Mouse (Mus musculus): ENCODE measurements at regions not wholly inside any gene's neighbourhood (a gene's known extent, or its start where the extent isn't known, plus 50 kb on each side); places are given as distances from the start of the nearest gene placed in this dataset.
A peak's percentile ranks its signal among the peaks of the same experiment; 100 is the strongest.

DNA sequence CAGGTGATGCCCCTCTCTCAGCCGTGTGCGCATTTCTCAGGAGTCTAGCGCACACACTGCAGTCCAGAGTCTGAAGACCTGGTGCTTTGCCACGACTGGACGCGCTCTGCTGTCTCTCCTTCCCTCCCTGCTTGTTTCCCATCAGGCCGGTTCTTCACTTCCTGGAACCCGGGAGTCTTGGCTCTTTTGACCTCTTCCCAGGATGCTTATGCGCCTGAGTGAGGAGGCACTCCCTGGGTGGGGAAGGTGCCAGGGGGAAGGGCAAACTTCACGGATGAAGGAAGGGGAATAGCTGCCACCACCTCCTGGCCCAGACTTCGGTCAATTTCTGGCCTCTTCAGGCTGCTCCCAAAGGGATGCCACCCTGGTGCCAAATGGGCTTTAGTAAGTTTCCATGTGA is 86.4 kb upstream of the Max start:
- no peak overlapping the region for H3K4me3 ChIP-seq (replicated peaks; ENCODE audit: low read depth, low read length)
- ATAC-seq (ENCODE audit: low FRiP score, low TSS enrichment), result no peak
- 44% methylated on average over 11 of the region's 11 CpGs for WGBS
- no peaks in the 10 kb centered on the region for H3K27me3 ChIP-seq (ENCODE audit: control insufficient read depth, insufficient read depth, low read length)
- no peak for DNase-seq
- no peak overlapping the region for H3K27ac ChIP-seq (replicated peaks; ENCODE audit: low read depth, low read length)
- no peaks in the 10 kb centered on the region for H3K9me3 ChIP-seq (ENCODE audit: control insufficient read depth, low read length)
- H3K4me2 ChIP-seq (ENCODE audit: low read length), result no peak overlapping the region
- no peaks in the 10 kb centered on the region for H3K4me1 ChIP-seq (ENCODE audit: control insufficient read depth, insufficient read depth, low read length)
- H3K36me3 ChIP-seq (ENCODE audit: control insufficient read depth, insufficient read depth, low read length), result no peaks in the 10 kb centered on the region
- H3K9ac ChIP-seq (replicated peaks; ENCODE audit: low read length), result no peak overlapping the region

DNA sequence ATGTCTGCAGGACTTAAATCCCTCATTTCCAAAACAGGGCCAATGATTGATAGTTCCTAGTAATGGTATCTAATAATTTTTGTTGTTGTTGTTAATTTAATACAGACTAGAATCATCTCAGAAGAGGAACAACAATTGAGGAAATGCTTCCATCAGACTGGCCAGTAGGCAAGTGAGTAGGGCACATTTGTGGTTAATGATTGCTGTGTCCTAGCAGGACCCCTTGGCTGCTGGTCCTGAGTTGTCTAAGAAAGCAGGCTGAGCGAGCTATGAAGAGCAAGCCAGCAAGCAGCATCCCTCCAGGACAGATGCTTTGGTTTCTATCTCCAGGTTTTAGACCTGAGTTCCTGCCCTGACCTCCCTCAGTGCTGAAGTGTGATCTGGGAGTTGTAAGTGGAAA is 85.3 kb upstream of the Max start:
- no peaks in the 10 kb centered on the region for H3K4me1 ChIP-seq (ENCODE audit: control insufficient read depth, insufficient read depth, low read length)
- WGBS, result 75% methylated on average over 1 of the region's 1 CpGs
- H3K9ac ChIP-seq (replicated peaks; ENCODE audit: low read length), result no peak overlapping the region
- H3K4me3 ChIP-seq (replicated peaks; ENCODE audit: low read depth, low read length), result no peak overlapping the region
- no peaks in the 10 kb centered on the region for H3K27me3 ChIP-seq (ENCODE audit: control insufficient read depth, insufficient read depth, low read length)
- no peaks in the 10 kb centered on the region for H3K36me3 ChIP-seq (ENCODE audit: control insufficient read depth, insufficient read depth, low read length)
- DNase-seq (no peak), ATAC-seq (ENCODE audit: low FRiP score, low TSS enrichment) (no peak)
- H3K4me2 ChIP-seq (ENCODE audit: low read length), result no peak overlapping the region
- no peak overlapping the region for H3K27ac ChIP-seq (replicated peaks; ENCODE audit: low read depth, low read length)
- H3K9me3 ChIP-seq (ENCODE audit: control insufficient read depth, low read length), result no peaks in the 10 kb centered on the region

DNA sequence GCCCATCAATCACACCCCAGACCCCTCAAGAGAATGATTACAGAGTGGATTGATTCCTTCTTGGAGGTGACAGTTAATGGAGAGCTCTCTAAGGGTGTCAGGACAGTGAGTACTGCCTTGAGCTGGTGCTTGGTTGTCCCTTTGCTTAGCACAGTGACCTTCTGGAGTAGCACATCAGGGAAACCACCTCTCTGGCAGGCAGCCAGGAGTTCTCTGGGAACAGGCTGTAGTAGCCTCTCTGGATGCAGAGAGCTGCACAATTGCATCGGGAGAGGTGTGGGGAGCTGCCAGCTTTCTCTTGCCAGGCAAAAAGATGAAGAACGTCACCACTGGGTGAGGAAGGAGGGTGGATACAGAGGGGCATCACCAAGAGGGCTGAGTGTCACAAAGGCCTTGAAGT is 84.0 kb upstream of the Max start:
- Histone ChIP-seq H3K9me3 (ENCODE audit: control insufficient read depth, low read length) (no peaks in the 10 kb centered on the region), H3K36me3 (ENCODE audit: control insufficient read depth, insufficient read depth, low read length) (no peaks in the 10 kb centered on the region), H3K4me1 (ENCODE audit: control insufficient read depth, insufficient read depth, low read length) (no peaks in the 10 kb centered on the region), H3K9ac (replicated peaks; ENCODE audit: low read length) (no peak overlapping the region), H3K27me3 (ENCODE audit: control insufficient read depth, insufficient read depth, low read length) (no peaks in the 10 kb centered on the region), H3K27ac (replicated peaks; ENCODE audit: low read depth, low read length) (no peak overlapping the region), H3K4me2 (ENCODE audit: low read length) (no peak overlapping the region), H3K4me3 (replicated peaks; ENCODE audit: low read depth, low read length) (no peak overlapping the region)
- ATAC-seq (ENCODE audit: low FRiP score, low TSS enrichment) (no peak), DNase-seq (peak; percentile 34)
- WGBS, result 80% methylated on average over 2 of the region's 2 CpGs

- H3K9ac ChIP-seq (replicated peaks; ENCODE audit: low read length), result no peak overlapping the region
- ATAC-seq (ENCODE audit: low FRiP score, low TSS enrichment) (no peak), DNase-seq (no peak)
- H3K4me3 ChIP-seq (replicated peaks; ENCODE audit: low read depth, low read length), result no peak overlapping the region
- no peak overlapping the region for H3K4me2 ChIP-seq (ENCODE audit: low read length)
- no peaks in the 10 kb centered on the region for H3K9me3 ChIP-seq (ENCODE audit: control insufficient read depth, low read length)
- H3K36me3 ChIP-seq (ENCODE audit: control insufficient read depth, insufficient read depth, low read length), result no peaks in the 10 kb centered on the region
- H3K4me1 ChIP-seq (ENCODE audit: control insufficient read depth, insufficient read depth, low read length), result no peaks in the 10 kb centered on the region
- H3K27ac ChIP-seq (replicated peaks; ENCODE audit: low read depth, low read length), result no peak overlapping the region
- WGBS, result 89% methylated on average over 10 of the region's 10 CpGs
- no peaks in the 10 kb centered on the region for H3K27me3 ChIP-seq (ENCODE audit: control insufficient read depth, insufficient read depth, low read length)
Observed at GRCm38 (mm10) chr12:77045356-77045755, 83.4 kb upstream of the Max start.

GRCm38 (mm10) chr12:77042356-77042755 is 80.4 kb upstream of the Max start:
- WGBS, result 91% methylated on average over 3 of the region's 4 CpGs
- no peak for DNase-seq
- Histone ChIP-seq H3K4me3 (replicated peaks; ENCODE audit: low read depth, low read length) (no peak overlapping the region), H3K36me3 (ENCODE audit: control insufficient read depth, insufficient read depth, low read length) (no peaks in the 10 kb centered on the region), H3K27me3 (ENCODE audit: control insufficient read depth, insufficient read depth, low read length) (no peaks in the 10 kb centered on the region), H3K9ac (replicated peaks; ENCODE audit: low read length) (no peak overlapping the region), H3K4me1 (ENCODE audit: control insufficient read depth, insufficient read depth, low read length) (no peaks in the 10 kb centered on the region), H3K27ac (replicated peaks; ENCODE audit: low read depth, low read length) (no peak overlapping the region), H3K4me2 (ENCODE audit: low read length) (no peak overlapping the region), H3K9me3 (ENCODE audit: control insufficient read depth, low read length) (no peaks in the 10 kb centered on the region)
- no peak for ATAC-seq (ENCODE audit: low FRiP score, low TSS enrichment)

- no peak for ATAC-seq (ENCODE audit: low FRiP score, low TSS enrichment)
- Histone ChIP-seq H3K9ac (replicated peaks; ENCODE audit: low read length) (no peak overlapping the region), H3K9me3 (ENCODE audit: control insufficient read depth, low read length) (no peaks in the 10 kb centered on the region), H3K4me1 (ENCODE audit: control insufficient read depth, insufficient read depth, low read length) (no peaks in the 10 kb centered on the region), H3K27ac (replicated peaks; ENCODE audit: low read depth, low read length) (no peak overlapping the region), H3K4me2 (ENCODE audit: low read length) (no peak overlapping the region), H3K4me3 (replicated peaks; ENCODE audit: low read depth, low read length) (no peak overlapping the region), H3K36me3 (ENCODE audit: control insufficient read depth, insufficient read depth, low read length) (no peaks in the 10 kb centered on the region), H3K27me3 (ENCODE audit: control insufficient read depth, insufficient read depth, low read length) (no peaks in the 10 kb centered on the region)
- WGBS, result 31% methylated on average over 5 of the region's 5 CpGs
- DNase-seq, result no peak
Observed at GRCm38 (mm10) chr12:77041141-77041540, 79.1 kb upstream of the Max start.

DNA sequence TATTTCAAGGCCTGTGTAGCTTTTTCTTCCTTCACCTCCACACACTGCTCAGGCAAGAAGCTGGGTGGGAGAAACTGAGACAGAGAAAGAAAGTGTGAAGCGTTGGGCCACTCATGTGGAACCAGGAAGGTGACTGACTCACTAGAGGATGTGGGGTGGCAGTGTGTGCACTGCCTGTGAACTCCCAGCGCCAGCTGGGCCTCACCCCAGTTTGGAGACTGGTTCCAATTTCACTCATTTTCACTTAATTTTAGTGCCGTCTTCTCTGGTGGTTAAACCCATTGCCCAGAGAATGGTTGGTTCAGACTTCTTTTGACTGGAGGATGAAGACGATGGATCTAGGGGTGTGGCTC is 77.9 kb upstream of the Max start:
- WGBS, result 94% methylated on average over 4 of the region's 4 CpGs
- H3K9me3 ChIP-seq (ENCODE audit: control insufficient read depth, low read length), result no peaks in the 10 kb centered on the region
- no peak overlapping the region for H3K27ac ChIP-seq (replicated peaks; ENCODE audit: low read depth, low read length)
- H3K27me3 ChIP-seq (ENCODE audit: control insufficient read depth, insufficient read depth, low read length), result no peaks in the 10 kb centered on the region
- ATAC-seq (ENCODE audit: low FRiP score, low TSS enrichment), result no peak
- H3K4me3 ChIP-seq (replicated peaks; ENCODE audit: low read depth, low read length), result no peak overlapping the region
- H3K36me3 ChIP-seq (ENCODE audit: control insufficient read depth, insufficient read depth, low read length), result no peaks in the 10 kb centered on the region
- no peak overlapping the region for H3K4me2 ChIP-seq (ENCODE audit: low read length)
- H3K4me1 ChIP-seq (ENCODE audit: control insufficient read depth, insufficient read depth, low read length), result no peaks in the 10 kb centered on the region
- no peak for DNase-seq
- no peak overlapping the region for H3K9ac ChIP-seq (replicated peaks; ENCODE audit: low read length)

GRCm38 (mm10) chr12:77039295-77039952 is 77.4 kb upstream of the Max start:
- ATAC-seq (ENCODE audit: low FRiP score, low TSS enrichment), result no peak
- no peak for DNase-seq
- H3K4me2 ChIP-seq (ENCODE audit: low read length), result no peak overlapping the region
- H3K4me3 ChIP-seq (replicated peaks; ENCODE audit: low read depth, low read length), result no peak overlapping the region
- H3K27ac ChIP-seq (replicated peaks; ENCODE audit: low read depth, low read length), result no peak overlapping the region
- no peaks in the 10 kb centered on the region for H3K36me3 ChIP-seq (ENCODE audit: control insufficient read depth, insufficient read depth, low read length)
- no peaks in the 10 kb centered on the region for H3K4me1 ChIP-seq (ENCODE audit: control insufficient read depth, insufficient read depth, low read length)
- no peaks in the 10 kb centered on the region for H3K9me3 ChIP-seq (ENCODE audit: control insufficient read depth, low read length)
- no peaks in the 10 kb centered on the region for H3K27me3 ChIP-seq (ENCODE audit: control insufficient read depth, insufficient read depth, low read length)
- 86% methylated on average over 17 of the region's 17 CpGs for WGBS
- no peak overlapping the region for H3K9ac ChIP-seq (replicated peaks; ENCODE audit: low read length)

DNA sequence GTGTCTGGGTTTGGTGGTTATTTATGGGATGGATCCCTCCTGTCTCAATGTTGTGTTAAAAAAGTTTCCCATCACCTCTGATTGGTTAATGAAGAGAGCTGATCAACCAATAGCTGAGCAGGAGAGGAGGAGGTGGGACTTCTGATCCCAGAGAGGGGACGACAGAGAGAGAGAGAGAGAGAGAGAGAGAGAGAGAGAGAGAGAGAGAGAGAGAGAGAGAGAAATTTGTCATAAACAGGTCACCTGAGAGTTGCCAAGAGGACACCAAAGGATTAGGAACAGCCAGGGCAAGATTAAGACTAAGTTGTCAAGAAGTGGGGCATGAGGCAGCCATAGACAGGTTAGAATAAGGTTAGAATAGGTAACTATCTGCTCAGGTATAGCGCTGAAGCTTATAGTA is 73.7 kb upstream of the Max start:
- H3K36me3 ChIP-seq (ENCODE audit: control insufficient read depth, insufficient read depth, low read length), result no peaks in the 10 kb centered on the region
- H3K4me1 ChIP-seq (ENCODE audit: control insufficient read depth, insufficient read depth, low read length), result no peaks in the 10 kb centered on the region
- WGBS, result 47% methylated on average over 2 of the region's 2 CpGs
- DNase-seq (no peak), ATAC-seq (ENCODE audit: low FRiP score, low TSS enrichment) (no peak)
- no peak overlapping the region for H3K4me3 ChIP-seq (replicated peaks; ENCODE audit: low read depth, low read length)
- H3K9me3 ChIP-seq (ENCODE audit: control insufficient read depth, low read length), result no peaks in the 10 kb centered on the region
- no peak overlapping the region for H3K9ac ChIP-seq (replicated peaks; ENCODE audit: low read length)
- H3K27me3 ChIP-seq (ENCODE audit: control insufficient read depth, insufficient read depth, low read length), result no peaks in the 10 kb centered on the region
- H3K27ac ChIP-seq (replicated peaks; ENCODE audit: low read depth, low read length), result no peak overlapping the region
- H3K4me2 ChIP-seq (ENCODE audit: low read length), result no peak overlapping the region

Data from midbrain, embryonic 14.5 days (tissue).